Mouse (Mus musculus) CH12.LX (cell line): ENCODE measurements around the gene Gsdme.

Experiments
- HCFC1 ChIP-seq: IDR thresholded peaks from 2 replicates; pipeline ENCODE4 v1.6.1; 2012; ENCODE audit warnings: low read depth, mild to moderate bottlenecking, inconsistent platforms, low read length, improper control_type of control experiment
- KAT2A ChIP-seq: IDR thresholded peaks from 2 replicates; pipeline ENCODE4 v1.6.1; 2012; ENCODE audit warnings: low read length, improper control_type of control experiment, inconsistent platforms; ENCODE audit not compliant: insufficient replicate concordance
- POLR2A ChIP-seq: IDR thresholded peaks from 2 replicates; pipeline ENCODE4 v1.6.1; 2011; ENCODE audit warnings: low read depth, mild to moderate bottlenecking, improper control_type of control experiment, low read length
- POLR2AphosphoS2 ChIP-seq: IDR thresholded peaks from 2 replicates; pipeline ENCODE4 v1.6.1; 2011; ENCODE audit warnings: low read depth, low read length, improper control_type of control experiment
- RCOR1 ChIP-seq: conservative IDR thresholded peaks from 2 replicates; pipeline ENCODE4 v1.6.1; 2012; ENCODE audit warnings: low read depth, mild to moderate bottlenecking, inconsistent platforms, low read length, improper control_type of control experiment
- ZNF384 ChIP-seq: IDR thresholded peaks from 2 replicates; pipeline ENCODE4 v1.6.1; 2012; ENCODE audit warnings: low read depth, low read length, improper control_type of control experiment, inconsistent platforms

- no peak for TF ChIP-seq RCOR1
- TF ChIP-seq HCFC1: peak; percentile 32
- TF ChIP-seq ZNF384: no peak
- peak; percentile 78 for TF ChIP-seq POLR2A
- TF ChIP-seq KAT2A: 0 out of 2 replicates have a peak, but pooled peaks have one; percentile 46
- no peak for TF ChIP-seq POLR2AphosphoS2
Measured at GRCm38 (mm10) chr6:50299071-50299470, 35.4 kb upstream of the Gsdme start.
